Mouse (Mus musculus) layer of hippocampus, adult 9-11 months (tissue): ENCODE measurements at regions not wholly inside any gene's neighbourhood (a gene's known extent, or its start where the extent isn't known, plus 50 kb on each side); places are given as distances from the start of the nearest gene placed in this dataset.
"Not testable (repeated sequence)": the region's sequence is repeated elsewhere in the genome, so short reads cannot be mapped to it uniquely, and the experiment has no call there.

ENCODE experiments used
- DNase-seq: peaks from one replicate; pipeline ENCODE4 v3.0.0; 2022

DNA sequence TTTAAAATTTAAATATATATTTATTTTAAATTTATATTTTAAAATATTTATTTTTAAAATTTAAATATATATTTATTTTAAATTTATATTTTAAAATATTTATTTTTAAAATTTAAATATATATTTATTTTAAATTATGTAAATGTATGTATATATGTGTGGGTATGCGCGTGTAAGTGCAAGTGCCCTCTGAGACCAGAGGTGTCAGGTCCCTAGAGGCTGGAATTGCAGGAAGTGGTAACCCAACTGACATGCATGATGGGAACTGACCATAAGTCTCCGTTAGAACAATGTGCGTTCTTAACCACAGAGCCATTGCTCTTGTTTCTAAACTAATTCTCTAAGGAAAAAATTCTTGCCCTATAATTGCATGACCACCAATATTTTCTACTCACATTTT, 420.7 kb downstream of the Lmo7 start:
- not testable (repeated sequence) for DNase-seq

DNA sequence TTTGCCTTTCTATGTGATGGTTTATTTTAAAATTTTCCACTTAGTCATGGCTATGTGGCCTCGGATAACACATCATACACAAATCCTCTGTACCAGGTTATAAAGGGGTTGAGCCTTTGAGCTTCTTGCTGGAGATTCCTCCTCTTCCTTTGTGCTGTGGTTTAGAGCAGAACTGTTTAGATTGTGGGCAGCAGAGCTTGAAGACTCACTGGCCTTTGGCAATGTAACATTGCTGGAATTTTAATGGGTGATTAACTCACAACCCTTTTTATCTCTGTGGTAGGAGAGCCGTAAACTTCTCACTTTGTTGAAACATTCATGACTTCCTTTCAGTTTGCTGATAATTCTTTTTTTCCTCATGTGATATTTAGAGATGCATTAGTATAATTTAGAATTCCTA, 413.0 kb downstream of the Lmo7 start:
- no peak for DNase-seq

DNA sequence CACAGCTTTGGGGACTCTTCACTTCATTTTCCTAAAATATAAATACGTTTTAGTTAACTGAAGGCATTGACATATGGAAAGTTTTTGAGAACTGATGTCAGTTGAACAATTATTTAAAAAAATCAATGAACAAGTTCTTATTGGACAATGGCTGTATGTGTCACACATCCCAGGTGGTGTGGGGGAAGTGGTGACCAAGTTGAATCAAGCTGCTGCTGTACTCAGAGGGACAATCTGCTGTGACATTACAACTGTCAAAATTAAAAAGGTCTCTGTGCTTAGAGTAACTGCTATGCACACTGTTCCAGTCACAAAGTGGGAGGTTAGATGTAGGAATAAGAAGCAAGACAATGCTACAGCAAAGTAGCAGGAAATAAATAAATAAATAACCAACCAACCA, 409.2 kb downstream of the Lmo7 start:
- peak; percentile 56 for DNase-seq

DNA sequence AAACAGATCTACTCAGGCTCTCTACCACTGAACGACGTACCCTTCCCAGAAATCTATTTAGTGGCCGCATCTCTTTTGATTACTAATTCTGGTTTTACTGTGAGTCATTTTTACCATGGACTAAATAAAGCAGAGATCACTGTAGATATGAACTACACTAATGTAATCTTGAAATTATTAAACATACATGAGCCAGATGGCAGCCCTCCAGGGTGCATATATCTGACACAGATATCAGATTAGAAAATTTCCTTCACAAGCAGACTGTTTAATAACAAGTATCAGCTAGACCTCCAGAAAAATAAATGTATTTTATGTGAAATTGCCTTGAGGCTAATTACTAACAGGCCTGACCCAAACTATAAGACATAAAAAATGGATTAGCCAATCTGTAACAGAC, 388.4 kb downstream of the Lmo7 start:
- DNase-seq = no peak

- DNase-seq = peak; percentile 3
These were observed 376.4 kb downstream of the Lmo7 start for GRCm38 (mm10) chr14:102106165-102106564.

DNA sequence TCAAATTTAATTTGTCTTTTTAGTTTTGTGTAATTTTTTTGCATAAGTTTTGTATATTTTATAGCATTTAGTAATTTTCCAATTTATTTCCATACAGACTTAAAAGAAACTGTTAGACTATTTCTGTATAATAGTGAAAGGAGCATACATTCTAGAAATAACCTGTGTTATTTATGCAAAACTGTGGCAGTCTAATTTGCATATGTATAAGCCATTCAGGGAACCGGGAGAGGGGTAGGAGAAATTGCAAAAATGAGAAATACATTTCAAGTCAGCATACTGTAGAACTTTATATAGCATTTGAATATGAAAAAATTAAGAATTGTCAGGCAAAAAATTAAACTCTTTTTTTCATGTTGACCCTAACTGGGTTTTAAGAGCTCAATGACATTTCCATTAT, 364.3 kb downstream of the Lmo7 start:
- DNase-seq = no peak

DNA sequence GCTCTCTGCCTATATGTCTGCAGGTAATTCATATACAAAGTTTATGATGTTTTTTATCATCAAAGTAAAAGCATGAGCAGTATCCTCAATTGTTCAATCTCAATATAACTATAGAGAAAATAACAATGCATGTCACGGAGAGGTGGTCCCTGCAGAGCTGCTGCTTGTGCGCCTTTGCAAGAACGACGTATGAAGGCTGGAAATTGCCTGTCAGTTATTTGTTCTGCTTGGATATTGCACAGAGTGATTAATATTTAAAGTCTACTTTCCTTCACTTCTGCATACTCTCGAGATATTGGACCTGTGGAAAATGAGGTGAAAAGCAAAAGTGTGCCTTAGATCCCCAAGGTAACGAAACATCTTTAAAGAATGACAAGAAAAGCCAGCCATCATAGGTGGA, 362.8 kb downstream of the Lmo7 start:
- DNase-seq = no peak

DNA sequence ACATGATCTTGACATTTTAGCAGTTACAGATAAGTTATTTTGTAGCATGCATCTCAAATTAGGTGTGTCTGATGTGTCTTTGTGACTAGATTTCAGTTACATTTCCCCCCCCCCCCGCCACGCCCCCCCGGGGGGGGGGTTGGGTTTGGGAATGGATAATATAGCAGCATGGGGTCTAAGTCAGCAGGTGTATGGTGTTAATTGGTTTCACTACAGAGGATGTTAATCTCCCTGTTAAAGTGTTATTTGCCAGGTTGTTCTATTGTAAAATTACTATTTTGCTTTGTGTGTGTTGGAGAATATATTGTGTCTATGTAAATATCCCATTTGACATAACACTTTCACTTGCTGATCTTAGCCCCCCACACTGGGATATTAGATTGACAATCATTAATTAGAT, 319.2 kb downstream of the Lmo7 start:
- no peak for DNase-seq

- DNase-seq = no peak
These were observed 318.7 kb downstream of the Lmo7 start for GRCm38 (mm10) chr14:102048485-102048884.

DNA sequence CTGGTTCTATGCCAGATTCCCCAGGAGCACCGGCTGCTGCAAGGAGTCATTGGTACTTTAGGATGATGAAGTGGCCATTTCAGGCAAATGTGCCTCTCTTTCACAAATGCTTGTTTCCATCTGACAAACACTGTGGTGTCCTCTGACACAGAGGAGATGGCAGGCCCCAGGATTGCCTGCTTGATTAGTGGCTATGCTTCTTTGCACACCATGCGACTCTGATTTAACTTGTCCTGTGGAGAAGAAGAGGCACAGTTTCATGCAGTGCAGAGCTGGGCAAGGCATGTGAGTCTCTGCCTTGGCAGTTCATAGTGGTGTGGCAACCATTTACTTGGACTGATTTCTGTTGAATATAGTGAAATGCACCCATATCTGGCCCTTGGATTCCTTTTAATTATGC, 308.4 kb downstream of the Lmo7 start:
- no peak for DNase-seq

DNA sequence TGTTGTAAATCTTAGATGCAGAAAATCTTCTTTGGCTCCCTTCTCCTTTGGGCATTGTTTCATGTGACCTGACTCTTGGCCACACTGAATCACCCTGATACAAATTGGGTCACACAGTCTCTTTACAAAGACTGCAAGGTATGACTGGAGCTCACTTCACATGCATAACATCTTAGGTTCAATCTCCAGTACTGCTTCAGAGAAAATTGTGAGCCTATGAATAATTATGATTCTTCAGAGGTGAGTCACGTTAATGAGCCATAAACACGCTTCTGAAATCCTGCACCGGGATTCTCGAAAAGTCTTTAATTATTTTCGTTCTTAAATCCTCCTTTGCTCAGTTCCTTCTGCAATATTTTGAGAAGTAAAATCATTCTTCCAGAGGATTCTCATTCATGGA, 307.7 kb downstream of the Lmo7 start:
- no peak for DNase-seq

- DNase-seq = no peak
These were observed 301.5 kb downstream of the Lmo7 start for GRCm38 (mm10) chr14:102031047-102031903.

DNA sequence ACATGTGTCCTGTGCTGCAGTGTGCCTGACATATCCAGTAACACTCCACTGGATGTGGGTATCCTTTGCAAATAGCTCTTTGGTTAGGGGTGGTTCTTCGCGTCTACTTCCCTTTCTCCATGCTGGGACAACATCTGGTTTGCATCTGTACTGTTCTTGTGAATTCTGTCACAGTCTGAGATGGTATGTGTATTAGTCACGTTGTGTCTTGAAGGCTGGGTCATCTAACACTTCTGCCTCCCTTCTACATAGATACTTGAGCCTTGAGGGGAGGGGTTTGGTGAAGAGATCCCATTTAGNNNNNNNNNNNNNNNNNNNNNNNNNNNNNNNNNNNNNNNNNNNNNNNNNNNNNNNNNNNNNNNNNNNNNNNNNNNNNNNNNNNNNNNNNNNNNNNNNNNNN, 294.9 kb downstream of the Lmo7 start:
- no peak for DNase-seq

DNA sequence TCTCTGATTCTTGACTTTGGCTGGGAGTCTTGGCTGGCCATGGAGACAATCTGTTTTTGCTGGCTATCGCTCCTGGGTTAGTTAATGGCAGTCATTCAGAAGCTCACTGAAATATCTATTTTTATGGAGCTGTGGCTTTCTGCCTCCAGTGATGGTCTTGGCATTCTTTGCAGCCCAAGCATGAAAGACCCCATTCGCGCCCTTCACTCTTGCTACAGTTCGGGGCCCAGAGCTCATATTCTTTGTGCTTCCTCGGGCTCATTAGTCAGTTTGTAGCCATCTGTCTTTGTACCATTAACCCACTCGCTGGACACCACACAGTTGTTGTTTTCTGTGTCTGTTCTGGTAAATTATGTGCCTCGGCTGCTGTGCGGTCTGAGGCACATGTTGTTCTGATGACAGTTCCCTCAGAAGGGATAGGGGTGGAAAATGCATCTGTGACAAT, 290.4 kb downstream of the Lmo7 start:
- DNase-seq = peak; percentile 47

DNA sequence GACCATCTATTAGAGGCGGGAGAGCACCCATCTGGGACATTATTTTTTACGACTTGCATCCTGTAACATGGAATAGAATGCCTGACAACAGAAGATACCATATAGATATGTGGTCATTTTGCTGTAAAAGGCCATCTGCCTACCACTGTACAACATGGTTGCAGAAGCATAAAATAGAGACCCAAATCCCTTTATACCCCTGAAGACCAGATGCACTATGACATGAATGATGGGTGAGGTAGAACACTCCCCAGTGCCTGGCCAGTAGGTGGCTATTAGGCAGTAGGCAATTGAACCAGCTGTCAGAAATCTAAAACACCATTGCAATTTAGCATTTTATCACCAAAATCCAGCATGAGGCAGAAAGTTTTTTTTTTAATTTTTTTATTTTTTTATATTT, 289.6 kb downstream of the Lmo7 start:
- no peak for DNase-seq

DNA sequence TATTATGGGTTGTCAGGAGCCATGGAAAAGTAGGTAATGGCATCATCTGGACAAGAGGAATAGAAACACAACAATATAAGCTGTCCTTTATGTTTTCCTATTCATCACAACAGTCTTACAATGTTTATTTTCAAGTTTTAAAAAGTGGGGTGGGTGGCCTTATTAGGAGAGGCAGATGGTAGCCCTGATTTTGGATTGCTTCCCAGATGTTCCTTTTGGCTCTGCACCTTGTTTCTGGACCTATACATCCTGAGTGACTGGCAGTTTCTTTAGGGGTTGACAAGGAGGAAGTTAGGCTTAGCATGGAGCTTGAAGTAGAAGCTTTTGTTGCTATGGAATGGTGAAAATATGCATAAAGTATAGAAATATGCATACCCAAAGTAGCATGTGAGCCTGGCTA, 286.8 kb downstream of the Lmo7 start:
- DNase-seq = no peak

- no peak for DNase-seq
These were observed 285.3 kb downstream of the Lmo7 start for GRCm38 (mm10) chr14:102014976-102015603.

- no peak for DNase-seq
These were observed 283.5 kb downstream of the Lmo7 start for GRCm38 (mm10) chr14:102013238-102013637.

- DNase-seq = no peak
These were observed 267.8 kb downstream of the Lmo7 start for GRCm38 (mm10) chr14:101997535-101997934.

DNA sequence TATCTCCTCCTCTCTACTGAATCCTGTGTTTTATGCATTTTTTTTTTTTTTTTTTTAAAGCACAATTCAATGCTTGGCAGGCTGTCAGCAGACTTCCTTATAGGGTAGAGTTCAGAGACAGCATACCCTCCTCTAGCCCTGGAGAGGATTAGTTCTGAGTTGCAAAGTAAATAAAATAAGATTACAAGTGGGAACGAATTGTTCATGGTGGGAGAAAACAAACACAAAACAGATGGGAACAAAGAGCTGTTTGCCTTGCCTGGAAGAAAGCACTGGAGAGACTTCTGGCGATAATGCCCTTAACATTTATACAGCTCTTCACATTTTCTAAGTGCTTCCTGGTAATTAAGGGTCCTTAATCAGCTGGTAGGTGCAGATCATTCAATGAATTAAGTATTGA, 254.6 kb downstream of the Lmo7 start:
- DNase-seq = no peak
